Mouse (Mus musculus): ENCODE data around the gene Syn3. TPM values are rescaled to one million over a fixed set of nuclear protein-coding genes. Genes with fewer than 3 reads are reported as not detected.

The Syn3 gene
- polyA plus RNA-seq, 1 experiment: 0.18 TPM

DNA sequence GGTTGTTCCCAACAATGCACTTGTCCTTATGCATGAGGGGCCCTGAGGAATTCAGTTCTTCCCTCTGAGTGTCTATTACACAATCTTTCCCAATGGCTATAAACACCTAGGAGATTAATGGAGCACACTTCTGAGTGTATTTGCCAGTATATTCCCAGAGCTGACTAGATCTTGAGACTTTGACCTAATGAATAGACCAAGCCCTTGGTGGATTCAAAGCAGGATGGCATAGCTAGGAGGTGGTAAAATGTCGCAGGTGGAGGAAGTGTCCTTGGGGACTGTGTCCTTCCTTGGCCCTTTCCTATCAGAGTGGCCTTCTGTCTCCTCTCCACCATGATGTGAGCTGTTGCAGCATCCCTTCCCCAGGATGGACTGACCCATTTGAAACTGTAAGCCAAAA is 362.4 kb downstream of the Syn3 start:
- 80% methylated on average over 1 of the region's 1 CpGs for WGBS
- Histone ChIP-seq H3K4me3 (ENCODE audit: extremely low read depth, insufficient read depth, insufficient read length) (no peak overlapping the region), H3K27me3 (ENCODE audit: control insufficient read depth, insufficient read depth, low read length) (no peaks in the 10 kb centered on the region), H3K4me1 (ENCODE audit: control insufficient read depth, insufficient read depth, insufficient read length) (no peaks in the 10 kb centered on the region), H3K36me3 (ENCODE audit: control insufficient read depth, insufficient read depth, low read length) (no peaks in the 10 kb centered on the region), H3K27ac (ENCODE audit: insufficient read depth, low read length) (no peak overlapping the region)
- DNase-seq (ENCODE audit: low read depth in 1 of 2, low spot score in 2 of 2): no peak
- no peak for TF ChIP-seq CTCF (IDR thresholded peaks at IDR 0.05; ENCODE audit: extremely low read depth, insufficient read depth, insufficient read length, insufficient replicate concordance)
- TF ChIP-seq POLR2A (IDR thresholded peaks at IDR 0.05; ENCODE audit: low read depth, low read length): no peak

DNA sequence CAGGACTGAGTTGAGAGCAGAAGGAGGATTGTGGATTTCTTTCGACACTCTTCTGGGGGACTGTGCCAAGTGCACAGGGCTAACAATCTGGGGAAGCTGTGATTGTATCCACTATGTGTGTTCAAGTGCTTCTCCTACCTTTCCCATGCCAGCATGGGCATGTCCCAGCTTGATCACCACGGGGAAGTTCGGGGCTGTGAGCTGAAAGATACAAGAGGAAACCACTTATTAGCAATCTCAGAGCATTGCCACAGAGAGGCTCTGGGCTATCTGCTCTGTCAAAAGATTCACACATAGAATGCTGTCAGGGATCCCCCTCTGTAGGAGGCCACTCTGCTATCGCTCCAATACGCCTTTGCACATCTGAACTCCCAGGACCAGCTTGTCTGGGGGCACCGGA is 363.8 kb downstream of the Syn3 start:
- Histone ChIP-seq H3K4me3 (ENCODE audit: extremely low read depth, insufficient read depth, insufficient read length) (no peak overlapping the region), H3K27ac (ENCODE audit: insufficient read depth, low read length) (no peak overlapping the region), H3K27me3 (ENCODE audit: control insufficient read depth, insufficient read depth, low read length) (no peaks in the 10 kb centered on the region), H3K36me3 (ENCODE audit: control insufficient read depth, insufficient read depth, low read length) (no peaks in the 10 kb centered on the region), H3K4me1 (ENCODE audit: control insufficient read depth, insufficient read depth, insufficient read length) (no peaks in the 10 kb centered on the region)
- WGBS: 75% methylated on average over 6 of the region's 6 CpGs
- DNase-seq (ENCODE audit: low read depth in 1 of 2, low spot score in 2 of 2): no peak
- TF ChIP-seq CTCF (IDR thresholded peaks at IDR 0.05; ENCODE audit: extremely low read depth, insufficient read depth, insufficient read length, insufficient replicate concordance): no peak
- no peak for TF ChIP-seq POLR2A (IDR thresholded peaks at IDR 0.05; ENCODE audit: low read depth, low read length)

DNA sequence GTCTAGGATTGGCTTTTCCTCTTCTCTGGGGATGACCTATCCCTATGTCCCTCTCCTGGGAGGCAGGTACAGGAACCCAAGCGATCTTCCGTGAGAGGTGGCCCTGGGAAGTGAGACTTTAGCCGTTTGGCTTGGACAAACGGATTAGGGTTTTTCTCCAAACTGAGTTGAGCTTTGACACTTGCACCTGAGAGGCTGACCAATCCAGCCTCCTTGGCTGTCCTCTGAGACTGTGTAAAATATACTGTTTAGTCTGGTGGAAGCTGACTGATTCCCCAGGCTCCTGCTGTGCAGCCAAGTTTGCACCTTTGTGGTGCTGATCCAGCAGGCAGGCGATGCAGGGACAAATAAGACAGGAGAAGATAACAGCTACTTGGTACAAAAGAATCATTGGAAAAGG is 364.4 kb downstream of the Syn3 start:
- no peaks in the 10 kb centered on the region for H3K36me3 ChIP-seq (ENCODE audit: control insufficient read depth, insufficient read depth, low read length)
- no peak for DNase-seq (ENCODE audit: low read depth in 1 of 2, low spot score in 2 of 2)
- 86% methylated on average over 5 of the region's 5 CpGs for WGBS
- no peak overlapping the region for H3K27ac ChIP-seq (ENCODE audit: insufficient read depth, low read length)
- no peaks in the 10 kb centered on the region for H3K4me1 ChIP-seq (ENCODE audit: control insufficient read depth, insufficient read depth, insufficient read length)
- H3K27me3 ChIP-seq (ENCODE audit: control insufficient read depth, insufficient read depth, low read length): no peaks in the 10 kb centered on the region
- no peak for TF ChIP-seq CTCF (IDR thresholded peaks at IDR 0.05; ENCODE audit: extremely low read depth, insufficient read depth, insufficient read length, insufficient replicate concordance)
- TF ChIP-seq POLR2A (IDR thresholded peaks at IDR 0.05; ENCODE audit: low read depth, low read length): no peak
- no peak overlapping the region for H3K4me3 ChIP-seq (ENCODE audit: extremely low read depth, insufficient read depth, insufficient read length)

DNA sequence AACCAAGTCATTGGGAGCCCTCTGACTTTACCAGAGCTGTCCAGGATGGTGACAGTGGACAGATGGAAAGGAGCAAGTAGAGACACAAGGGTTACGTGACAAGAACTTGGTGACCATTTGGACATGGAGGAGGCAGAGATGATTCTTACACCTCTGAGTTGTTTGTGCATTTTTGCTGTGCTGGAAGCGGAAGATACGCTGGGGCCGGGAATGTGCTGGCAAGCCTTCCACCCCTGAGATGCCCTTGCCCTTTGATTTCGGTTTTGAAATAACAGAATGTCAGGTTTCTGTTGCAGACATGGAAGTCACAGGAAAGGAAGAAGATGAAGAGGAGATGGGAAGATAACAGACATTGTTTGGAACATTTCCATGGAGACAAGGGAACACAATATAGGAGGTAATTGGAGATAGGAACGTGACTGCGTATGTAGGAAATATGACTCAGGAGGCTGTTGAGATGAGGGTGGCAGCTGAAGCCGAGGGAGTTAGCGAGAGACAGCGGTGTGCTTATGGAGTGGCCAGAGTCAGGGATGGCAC is 366.2 kb downstream of the Syn3 start:
- DNase-seq (ENCODE audit: low read depth in 1 of 2, low spot score in 2 of 2): no peak
- Histone ChIP-seq H3K27ac (ENCODE audit: insufficient read depth, low read length) (no peak overlapping the region), H3K27me3 (ENCODE audit: control insufficient read depth, insufficient read depth, low read length) (no peaks in the 10 kb centered on the region), H3K4me1 (ENCODE audit: control insufficient read depth, insufficient read depth, insufficient read length) (no peaks in the 10 kb centered on the region), H3K4me3 (ENCODE audit: extremely low read depth, insufficient read depth, insufficient read length) (no peak overlapping the region), H3K36me3 (ENCODE audit: control insufficient read depth, insufficient read depth, low read length) (no peaks in the 10 kb centered on the region)
- TF ChIP-seq CTCF (IDR thresholded peaks at IDR 0.05; ENCODE audit: extremely low read depth, insufficient read depth, insufficient read length, insufficient replicate concordance): no peak
- no peak for TF ChIP-seq POLR2A (IDR thresholded peaks at IDR 0.05; ENCODE audit: low read depth, low read length)
- WGBS: 89% methylated on average over 10 of the region's 10 CpGs

DNA sequence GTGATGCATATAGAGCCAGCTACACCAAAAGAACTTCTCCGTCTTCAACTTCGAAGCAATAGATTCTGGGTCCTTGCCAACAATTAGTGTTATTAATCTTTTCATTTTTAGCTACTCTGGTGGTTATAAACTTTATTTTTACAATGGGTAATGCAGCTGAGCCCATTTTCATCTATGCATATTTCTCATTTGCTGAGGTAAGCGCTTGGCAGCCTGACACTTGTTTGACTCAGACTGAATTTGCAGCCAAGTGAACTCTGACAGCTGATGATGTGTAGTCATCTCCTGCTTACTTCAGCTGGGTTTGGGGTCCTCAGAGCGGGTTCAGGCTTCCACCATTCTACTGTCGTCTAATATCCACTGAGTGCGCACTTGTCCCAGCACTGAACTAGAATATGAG is 369.6 kb downstream of the Syn3 start:
- Histone ChIP-seq H3K4me1 (ENCODE audit: control insufficient read depth, insufficient read depth, insufficient read length) (no peaks in the 10 kb centered on the region), H3K27me3 (ENCODE audit: control insufficient read depth, insufficient read depth, low read length) (no peaks in the 10 kb centered on the region), H3K36me3 (ENCODE audit: control insufficient read depth, insufficient read depth, low read length) (no peaks in the 10 kb centered on the region), H3K4me3 (ENCODE audit: extremely low read depth, insufficient read depth, insufficient read length) (no peak overlapping the region), H3K27ac (ENCODE audit: insufficient read depth, low read length) (no peak overlapping the region)
- DNase-seq (ENCODE audit: low read depth in 1 of 2, low spot score in 2 of 2): no peak
- TF ChIP-seq POLR2A (IDR thresholded peaks at IDR 0.05; ENCODE audit: low read depth, low read length) (no peak), CTCF (IDR thresholded peaks at IDR 0.05; ENCODE audit: extremely low read depth, insufficient read depth, insufficient read length, insufficient replicate concordance) (no peak)
- 93% methylated on average over 6 of the region's 6 CpGs for WGBS

DNA sequence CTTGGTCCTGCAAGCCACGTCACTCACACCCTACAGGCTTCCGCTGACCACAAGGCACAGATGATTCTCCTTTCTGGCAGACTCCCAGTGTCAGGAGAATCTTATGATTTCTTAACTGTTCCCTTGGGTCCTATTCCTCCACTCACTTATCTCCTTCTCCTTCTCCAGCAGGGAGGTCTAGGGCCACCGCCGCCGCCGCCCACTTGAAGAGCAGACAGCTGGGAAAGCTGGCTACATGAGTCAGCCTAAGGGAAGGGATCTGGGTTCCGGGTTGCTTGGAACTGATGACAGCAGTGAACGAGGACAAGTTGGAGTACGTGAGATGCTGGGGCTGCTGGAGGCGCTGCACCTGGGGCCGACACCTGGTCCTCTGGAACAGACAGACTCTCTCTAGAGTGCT is 372.2 kb downstream of the Syn3 start:
- Histone ChIP-seq H3K27ac (ENCODE audit: insufficient read depth, low read length) (no peak overlapping the region), H3K36me3 (ENCODE audit: control insufficient read depth, insufficient read depth, low read length) (no peaks in the 10 kb centered on the region), H3K4me1 (ENCODE audit: control insufficient read depth, insufficient read depth, insufficient read length) (no peaks in the 10 kb centered on the region), H3K4me3 (ENCODE audit: extremely low read depth, insufficient read depth, insufficient read length) (no peak overlapping the region), H3K27me3 (ENCODE audit: control insufficient read depth, insufficient read depth, low read length) (no peaks in the 10 kb centered on the region)
- no peak for DNase-seq (ENCODE audit: low read depth in 1 of 2, low spot score in 2 of 2)
- TF ChIP-seq POLR2A (IDR thresholded peaks at IDR 0.05; ENCODE audit: low read depth, low read length) (no peak), CTCF (IDR thresholded peaks at IDR 0.05; ENCODE audit: extremely low read depth, insufficient read depth, insufficient read length, insufficient replicate concordance) (no peak)
- WGBS: 93% methylated on average over 11 of the region's 11 CpGs

DNA sequence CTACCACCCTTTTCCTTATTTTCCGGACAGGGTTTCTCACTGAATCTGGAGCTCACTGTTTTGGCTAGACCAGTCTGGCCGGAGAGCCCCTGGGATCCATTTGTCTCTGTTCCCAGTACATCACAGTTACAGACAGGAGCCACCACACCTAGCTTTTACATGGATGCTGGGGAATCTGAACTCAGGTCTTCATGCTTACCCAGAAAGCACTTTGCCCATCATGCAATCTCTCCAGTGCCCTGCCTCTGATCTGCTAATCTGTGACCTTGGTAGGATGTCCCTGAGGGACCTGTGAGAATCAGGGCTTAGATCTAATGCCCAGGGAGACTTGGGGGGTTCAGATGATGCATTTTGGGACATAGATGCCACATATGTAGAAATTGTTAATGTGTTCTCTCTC is 373.3 kb downstream of the Syn3 start:
- Histone ChIP-seq H3K4me3 (ENCODE audit: extremely low read depth, insufficient read depth, insufficient read length) (no peak overlapping the region), H3K36me3 (ENCODE audit: control insufficient read depth, insufficient read depth, low read length) (no peaks in the 10 kb centered on the region), H3K4me1 (ENCODE audit: control insufficient read depth, insufficient read depth, insufficient read length) (no peaks in the 10 kb centered on the region), H3K27ac (ENCODE audit: insufficient read depth, low read length) (no peak overlapping the region), H3K27me3 (ENCODE audit: control insufficient read depth, insufficient read depth, low read length) (no peaks in the 10 kb centered on the region)
- WGBS: 86% methylated on average over 2 of the region's 2 CpGs
- DNase-seq (ENCODE audit: low read depth in 1 of 2, low spot score in 2 of 2): no peak
- no peak for TF ChIP-seq POLR2A (IDR thresholded peaks at IDR 0.05; ENCODE audit: low read depth, low read length)
